Mouse (Mus musculus) midbrain, embryonic 15.5 days (tissue): ENCODE measurements around the gene Ifna16. TPM values are rescaled to one million over a fixed set of nuclear protein-coding genes. Genes with fewer than 3 reads are reported as not detected.

Experiments used
- ATAC-seq: fragments of 200-750 bp; cut with Nextera tagmentation; replicated peaks from 2 replicates; pipeline ENCODE4 v1.8.0; 2017; ENCODE audit warnings: moderate TSS enrichment
- H3K27ac ChIP-seq: fragments of 300-500 bp; sonication (generic); 2 replicates; pipeline ENCODE4 v1.5.1; 2015; ENCODE audit warnings: mild to moderate bottlenecking, inconsistent platforms
- H3K27me3 ChIP-seq: fragments of 300-500 bp; sonication (generic); replicated peaks from 2 replicates; pipeline ENCODE4 v1.6.1; 2015; ENCODE audit warnings: inconsistent platforms
- H3K36me3 ChIP-seq: fragments of 300-500 bp; sonication (generic); replicated peaks from 2 replicates; pipeline ENCODE4 v1.6.1; 2015; ENCODE audit warnings: inconsistent platforms
- H3K4me1 ChIP-seq: fragments of 300-500 bp; sonication (generic); 2 replicates; pipeline ENCODE4 v1.6.1; 2015; ENCODE audit warnings: inconsistent platforms
- H3K4me2 ChIP-seq: fragments of 300-500 bp; sonication (generic); 2 replicates; pipeline ENCODE4 v1.6.1; 2015; ENCODE audit warnings: inconsistent platforms, mild to moderate bottlenecking, moderate library complexity
- H3K4me3 ChIP-seq: fragments of 300-500 bp; sonication (generic); 2 replicates; pipeline ENCODE4 v1.5.1; 2015; ENCODE audit warnings: mild to moderate bottlenecking, inconsistent platforms
- H3K9ac ChIP-seq: fragments of 300-500 bp; sonication (generic); 2 replicates; pipeline ENCODE4 v1.6.1; 2015; ENCODE audit warnings: mild to moderate bottlenecking, inconsistent platforms
- H3K9me3 ChIP-seq: fragments of 300-500 bp; sonication (generic); 2 replicates; pipeline ENCODE4 v1.6.1; 2016; ENCODE audit warnings: inconsistent platforms
- WGBS: fragments of 180-500 bp; shearing (Covaris S2); methylation state at CpG from one replicate; pipeline ENCODE4 v1.1.7; 2015; ENCODE audit warnings: mixed read lengths; 5-methylcytosine and 5-hydroxymethylcytosine counted together
- polyA plus RNA-seq: library from polyadenylated mRNA; unstranded; fragments of >200 nt; fragmentation: Nextera tagmentation; extraction: Ambion mirVana; gene quantifications from 2 replicates; pipeline ENCODE4 v1.2.1, GENCODE M21; 2015

The Ifna16 gene
- polyA plus RNA-seq, 1 experiment from 2014 or later = not detected

DNA sequence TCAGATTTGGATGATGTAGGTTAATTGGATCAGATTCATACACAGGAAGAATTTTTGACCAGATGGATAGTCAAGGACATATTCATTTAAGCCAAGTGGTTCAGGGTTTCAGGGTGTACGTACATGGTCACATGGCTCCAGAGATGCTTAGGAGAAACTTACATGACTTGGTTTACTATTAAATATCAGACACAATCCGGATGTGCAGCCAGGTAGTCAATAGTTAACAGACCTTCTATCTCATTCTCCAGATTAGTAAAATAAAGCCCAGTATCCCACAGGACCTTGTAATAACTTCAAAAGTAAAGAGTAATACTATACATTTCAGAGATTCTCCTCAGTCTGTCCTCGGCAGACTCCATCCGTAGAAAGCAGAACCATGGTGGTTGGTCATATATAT lies 42.4 kb downstream of the Ifna16 start, which contains the start of gene C87499:
Gene C87499, minus strand, starts transcription at position 101 of the 400 bp plus-strand sequence.
- Histone ChIP-seq H3K4me1 (no peaks in the 10 kb centered on the region), H3K9me3 (no peaks in the 10 kb centered on the region), H3K9ac (no peak within 1 kb of the TSS), H3K4me2 (no peak within 1 kb of the TSS), H3K36me3 (no peaks in the 10 kb centered on the region), H3K27ac (no peak within 1 kb of the TSS), H3K4me3 (no peak within 1 kb of the TSS), H3K27me3 (no peaks in the 10 kb centered on the region)
- no peak for ATAC-seq
- WGBS = 91% methylated on average over 4 of the region's 4 CpGs

Other genes starting within 250 kb of the Ifna16 start
- 3.9 TPM in 2 replicates for gene Hacd4, start 238.0 kb downstream of the Ifna16 start, polyA plus RNA-seq
- not detected in 2 replicates for gene Ifnb1, start 154.2 kb downstream of the Ifna16 start, polyA plus RNA-seq
- gene Ifna15, start 118.7 kb downstream of the Ifna16 start, polyA plus RNA-seq = not detected in 2 replicates
- gene Ifna14, start 105.1 kb downstream of the Ifna16 start, polyA plus RNA-seq = not detected in 2 replicates
- not detected in 2 replicates for gene Ifna9, start 84.5 kb downstream of the Ifna16 start, polyA plus RNA-seq
- gene Ifna12, start 73.5 kb downstream of the Ifna16 start, polyA plus RNA-seq = not detected in 2 replicates
- gene C87499, start 42.5 kb downstream of the Ifna16 start, polyA plus RNA-seq = not detected in 2 replicates
- gene Ifna13, start 32.5 kb downstream of the Ifna16 start, polyA plus RNA-seq = not detected in 2 replicates
- gene Ifna2, start 7.0 kb upstream of the Ifna16 start, polyA plus RNA-seq = not detected in 2 replicates
- gene Ifnab, start 14.4 kb upstream of the Ifna16 start, polyA plus RNA-seq = not detected in 2 replicates
- gene Gm26566, start 44.9 kb upstream of the Ifna16 start, polyA plus RNA-seq = 1.2 and 1.6 TPM in 2 replicates
- gene Klhl9, start 45.5 kb upstream of the Ifna16 start, polyA plus RNA-seq = 112 and 117 TPM in 2 replicates
- not detected in 2 replicates for gene Gm13271, start 77.9 kb upstream of the Ifna16 start, polyA plus RNA-seq
- gene Gm13283, start 83.2 kb upstream of the Ifna16 start, polyA plus RNA-seq = not detected in 2 replicates
- gene Gm13290, start 96.9 kb upstream of the Ifna16 start, polyA plus RNA-seq = not detected in 2 replicates
- not detected in 2 replicates for gene Gm13289, start 100.0 kb upstream of the Ifna16 start, polyA plus RNA-seq
- gene Gm13272, start 102.9 kb upstream of the Ifna16 start, polyA plus RNA-seq = not detected in 2 replicates
- 0.14 and 0.17 TPM in 2 replicates for gene Ifnz, start 105.2 kb upstream of the Ifna16 start, polyA plus RNA-seq
- not detected in 2 replicates for gene Gm13276, start 108.8 kb upstream of the Ifna16 start, polyA plus RNA-seq
- gene Gm13277, start 111.7 kb upstream of the Ifna16 start, polyA plus RNA-seq = not detected in 2 replicates
- not detected in 2 replicates for gene Gm13278, start 114.6 kb upstream of the Ifna16 start, polyA plus RNA-seq
- not detected in 2 replicates for gene Gm13275, start 117.6 kb upstream of the Ifna16 start, polyA plus RNA-seq
- not detected in 2 replicates for gene Gm13279, start 120.5 kb upstream of the Ifna16 start, polyA plus RNA-seq
- not detected in 2 replicates for gene Gm13285, start 122.7 kb upstream of the Ifna16 start, polyA plus RNA-seq
- not detected in 2 replicates for gene Gm13287, start 126.3 kb upstream of the Ifna16 start, polyA plus RNA-seq
- not detected in 2 replicates for gene Gm13288, start 128.6 kb upstream of the Ifna16 start, polyA plus RNA-seq
- gene Ifna7, start 139.3 kb upstream of the Ifna16 start, polyA plus RNA-seq = not detected in 2 replicates
- not detected in 2 replicates for gene Ifna11, start 143.0 kb upstream of the Ifna16 start, polyA plus RNA-seq
- not detected in 2 replicates for gene Ifna6, start 150.5 kb upstream of the Ifna16 start, polyA plus RNA-seq
- not detected in 2 replicates for gene Ifna5, start 158.6 kb upstream of the Ifna16 start, polyA plus RNA-seq
- gene Ifna4, start 164.9 kb upstream of the Ifna16 start, polyA plus RNA-seq = not detected in 2 replicates
- gene Ifna1, start 173.2 kb upstream of the Ifna16 start, polyA plus RNA-seq = not detected in 2 replicates
- gene Ifne, start 203.3 kb upstream of the Ifna16 start, polyA plus RNA-seq = not detected in 2 replicates